Mouse (Mus musculus) 3134 (cell line): ENCODE measurements around the gene Gm33815.
"Not testable (repeated sequence)": the region's sequence is repeated elsewhere in the genome, so short reads cannot be mapped to it uniquely, and the experiment has no call there.

Experiments used
- DNase-seq: peaks from one replicate; pipeline ENCODE4 v3.0.0-alpha.2; 2011; ENCODE audit warnings: low spot score; ENCODE audit not compliant: insufficient read length; ENCODE audit errors: extremely low read depth

The Gm33815 gene

DNA sequence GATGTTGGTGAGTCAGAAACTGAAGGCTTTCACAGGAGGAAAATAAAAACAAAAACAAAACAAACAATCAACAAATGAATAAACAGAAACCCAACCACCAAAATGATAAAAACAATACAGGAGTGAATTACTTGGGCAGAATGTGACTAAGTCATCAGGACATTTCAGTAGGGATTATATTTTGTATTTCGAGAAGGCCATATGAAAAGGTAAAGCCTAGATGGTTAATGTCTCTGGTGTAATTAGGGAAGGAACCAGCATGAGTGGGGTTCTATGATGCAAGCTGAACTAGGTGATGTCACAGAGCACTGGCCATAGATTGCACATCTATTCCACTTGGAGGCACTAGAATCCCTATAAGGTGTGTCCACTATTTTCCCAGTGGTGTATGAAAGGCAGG is at the start of gene Gm33815:
Gene Gm33815, plus strand, starts transcription at position 301 of the 400 bp plus-strand sequence.
- DNase-seq, result not testable (repeated sequence)
